Mouse (Mus musculus): ENCODE data around the gene Lrrc58. TPM values are rescaled to one million over a fixed set of nuclear protein-coding genes. Genes with fewer than 3 reads are reported as not detected.

Lrrc58 gene
- total RNA-seq, 2 experiments from 2014 or later, result 52.3 to 61.3 TPM

DNA sequence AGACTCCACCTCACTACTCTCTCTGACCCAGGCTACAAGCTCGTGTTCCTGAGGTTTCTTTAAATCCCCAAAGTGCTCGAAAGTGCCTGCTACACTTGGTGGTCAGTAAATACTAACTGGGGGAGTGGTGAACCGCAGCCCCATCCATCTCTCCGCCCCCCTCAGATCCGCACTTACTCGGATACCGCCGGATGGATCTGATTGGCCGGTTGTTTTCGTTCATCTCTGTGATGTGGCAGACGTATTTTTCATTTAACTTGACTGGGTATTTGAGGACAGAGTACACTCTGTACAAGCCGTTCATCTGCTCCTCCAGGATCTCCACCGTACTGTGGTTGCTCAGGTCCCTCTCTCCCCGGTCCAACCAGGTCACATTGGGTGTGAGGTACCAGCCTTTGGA lies 14.1 kb upstream of the Lrrc58 start:
- intact Hi-C loops (cut with DNase I), result no loop called here
- Histone ChIP-seq H3K27ac (no peak overlapping the region), H3K4me3 (no peak overlapping the region)
- DNase-seq, result no peak
- TF ChIP-seq CTCF (IDR thresholded peaks at IDR 0.05), result no peak

DNA sequence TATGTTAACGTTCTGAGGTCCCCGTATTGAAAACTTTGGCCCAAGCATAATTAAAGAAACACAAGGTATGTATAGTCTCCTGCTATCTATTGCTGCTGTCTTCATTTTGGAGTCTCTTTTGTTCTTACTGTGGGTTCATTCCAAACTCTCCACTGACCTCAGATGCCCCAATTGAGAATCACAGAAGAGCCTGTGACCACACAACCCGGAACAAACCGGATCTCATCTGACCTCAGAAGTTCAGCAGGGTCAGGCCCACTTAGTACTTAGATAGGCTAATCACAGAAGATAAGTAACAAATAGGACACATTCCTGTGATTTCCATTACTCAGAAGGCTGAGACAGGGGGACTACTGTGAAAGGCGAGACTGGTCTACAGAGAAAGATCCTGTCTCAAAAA lies 13.6 kb upstream of the Lrrc58 start:
- DNase-seq, result no peak
- intact Hi-C loops (cut with DNase I), result no loop called here

DNA sequence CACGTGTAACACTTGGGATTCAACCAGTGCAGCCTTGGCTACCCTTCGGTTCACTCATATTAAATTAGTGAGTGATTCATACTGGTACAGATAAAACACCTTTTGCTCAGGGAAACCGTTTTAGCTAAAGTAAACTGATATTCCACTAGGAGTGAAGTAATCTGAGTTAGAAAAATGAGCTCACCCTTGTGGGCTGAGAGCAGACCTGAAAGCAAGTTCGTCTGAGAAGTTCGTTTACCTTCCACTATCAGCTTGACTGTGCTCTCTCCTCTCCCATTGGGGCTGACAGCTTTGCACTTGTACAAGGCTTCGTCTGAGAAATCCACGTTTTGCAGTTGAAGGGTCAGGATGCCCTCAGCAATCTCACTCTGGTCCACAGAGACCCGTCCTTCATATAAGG lies 12.6 kb upstream of the Lrrc58 start:
- H3K27ac ChIP-seq, result no peak overlapping the region; the same call in 1 of the 2 replicates
- H3K4me3 ChIP-seq, result no peak overlapping the region
- intact Hi-C loops (cut with DNase I), result no loop called here
- TF ChIP-seq CTCF (IDR thresholded peaks at IDR 0.05), result no peak
- no peak for DNase-seq

More for the DNA sequence above, 13.6 kb upstream of the Lrrc58 start:
- TF ChIP-seq CTCF (IDR thresholded peaks at IDR 0.05), result no peak
- H3K4me3 ChIP-seq, result no peak overlapping the region
- H3K27ac ChIP-seq, result no peak overlapping the region

DNA sequence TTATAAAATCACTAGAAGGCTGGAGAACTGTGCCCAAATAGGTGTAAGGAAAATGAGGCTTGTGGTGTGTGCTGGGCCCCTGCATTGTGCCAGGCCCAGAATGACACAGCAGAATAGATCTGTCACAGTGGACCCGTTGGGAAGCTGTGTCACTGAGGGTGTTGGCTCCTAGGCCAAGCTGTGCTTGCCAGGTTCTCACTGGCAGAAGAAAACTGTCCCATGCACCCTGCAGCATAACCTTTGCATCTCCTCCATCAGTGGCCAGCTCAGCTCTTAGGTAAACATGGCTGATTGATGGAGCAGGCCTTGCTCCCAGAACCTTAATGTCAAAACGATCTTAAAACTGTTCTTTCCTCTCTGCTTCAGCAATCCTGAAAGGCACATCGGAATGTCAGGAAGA lies 11.9 kb upstream of the Lrrc58 start:
- intact Hi-C loops (cut with DNase I), result no loop called here
- Histone ChIP-seq H3K27ac (no peak overlapping the region; the same call in 1 of the 2 replicates), H3K4me3 (no peak overlapping the region)
- DNase-seq, result no peak
- no peak for TF ChIP-seq CTCF (IDR thresholded peaks at IDR 0.05)

DNA sequence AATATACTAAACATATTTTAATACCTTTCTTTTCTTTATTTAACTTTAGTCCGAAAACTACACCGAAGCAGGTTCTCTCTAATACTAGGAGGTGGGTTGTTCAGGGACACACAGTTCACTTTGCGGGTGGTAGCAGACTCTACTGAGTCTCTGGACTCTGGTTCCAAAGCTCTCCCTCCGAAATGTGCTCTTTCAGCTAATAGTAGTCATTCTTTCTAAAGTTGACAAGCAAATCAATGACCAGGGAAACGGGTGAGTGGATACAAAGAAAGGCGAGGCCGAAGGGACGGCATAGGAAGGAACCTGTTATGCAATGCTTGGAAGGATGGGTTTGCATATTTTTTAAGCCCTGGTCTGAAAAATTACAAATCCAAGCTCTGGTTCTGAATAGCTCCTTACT lies 10.7 kb upstream of the Lrrc58 start:
- H3K27ac ChIP-seq, result no peak overlapping the region
- no peak for DNase-seq
- H3K4me3 ChIP-seq, result no peak overlapping the region
- intact Hi-C loops (cut with DNase I), result no loop called here
- TF ChIP-seq CTCF (IDR thresholded peaks at IDR 0.05), result no peak

DNA sequence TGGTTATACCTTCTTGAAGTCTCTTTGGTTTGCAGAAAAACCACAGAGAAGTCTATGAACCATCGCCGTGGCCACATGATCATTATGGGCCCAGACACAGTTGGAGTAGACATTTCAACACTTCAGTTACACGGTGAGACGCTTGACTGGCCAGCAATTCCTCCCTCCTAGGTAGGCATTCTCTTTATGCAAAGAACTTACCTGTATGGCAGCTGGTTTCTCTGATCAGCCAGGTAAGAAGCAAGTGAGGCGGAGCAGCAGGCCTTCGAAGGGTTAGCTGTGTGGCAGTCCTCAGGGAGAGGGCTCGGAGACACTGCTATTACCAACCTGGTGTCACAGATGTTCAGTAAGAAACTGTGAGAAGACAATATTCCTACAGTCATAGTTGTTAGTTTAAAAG lies 8.0 kb upstream of the Lrrc58 start:
- TF ChIP-seq CTCF (IDR thresholded peaks at IDR 0.05), result no peak
- H3K4me3 ChIP-seq, result no peak overlapping the region
- DNase-seq, result no peak
- intact Hi-C loops (cut with DNase I), result no loop called here
- no peak overlapping the region for H3K27ac ChIP-seq

DNA sequence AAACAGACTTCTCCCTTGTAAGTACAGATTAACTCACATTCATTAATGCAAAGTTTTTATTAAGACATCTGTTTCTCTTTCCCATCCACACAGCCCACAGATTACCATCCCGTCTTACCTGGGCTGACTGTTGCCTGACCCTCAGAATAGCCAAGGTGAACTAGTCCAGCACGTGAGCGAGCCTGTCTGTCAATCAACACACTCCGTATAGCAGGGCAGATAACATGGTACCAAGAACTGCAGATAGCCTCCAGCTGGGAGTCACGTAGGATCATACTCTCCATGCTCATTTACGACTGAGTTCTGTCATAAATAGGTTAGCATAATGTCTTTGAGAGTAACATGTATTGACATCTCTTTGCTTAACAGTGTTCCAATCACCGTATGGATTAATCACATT lies 7.2 kb upstream of the Lrrc58 start, which contains the start of gene Gm36028:
Gm36028 (minus strand) TSS at position 118 of the 400 bp plus-strand sequence.
- Histone ChIP-seq H3K27ac (no peak within 1 kb of the TSS), H3K4me3 (no peak within 1 kb of the TSS)
- no peak for DNase-seq
- TF ChIP-seq CTCF (IDR thresholded peaks at IDR 0.05), result no peak
- intact Hi-C loops (cut with DNase I), result no loop called here

DNA sequence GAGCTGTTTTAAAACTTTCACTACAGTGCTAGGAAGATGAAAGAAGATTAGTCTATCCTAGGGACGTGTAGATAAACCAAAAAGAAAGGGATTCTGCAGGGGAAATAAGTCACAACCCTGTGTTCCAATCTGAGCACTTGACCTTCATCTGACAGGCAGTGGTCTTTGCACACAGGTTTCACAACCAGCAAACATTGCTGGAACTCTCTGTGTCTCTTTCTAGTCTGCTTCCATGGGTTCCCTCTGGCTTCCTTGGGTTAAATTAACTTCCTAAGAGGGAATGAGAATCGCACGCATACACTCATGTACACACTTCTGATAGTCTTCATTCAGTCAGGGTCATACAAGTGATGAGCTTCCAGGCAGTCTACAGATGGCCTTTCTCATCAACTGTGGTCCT lies 4.3 kb upstream of the Lrrc58 start:
- no peak for DNase-seq
- no peak overlapping the region for H3K27ac ChIP-seq
- no peak overlapping the region for H3K4me3 ChIP-seq
- intact Hi-C loops (cut with DNase I), result no loop called here
- TF ChIP-seq CTCF (IDR thresholded peaks at IDR 0.05), result no peak

DNA sequence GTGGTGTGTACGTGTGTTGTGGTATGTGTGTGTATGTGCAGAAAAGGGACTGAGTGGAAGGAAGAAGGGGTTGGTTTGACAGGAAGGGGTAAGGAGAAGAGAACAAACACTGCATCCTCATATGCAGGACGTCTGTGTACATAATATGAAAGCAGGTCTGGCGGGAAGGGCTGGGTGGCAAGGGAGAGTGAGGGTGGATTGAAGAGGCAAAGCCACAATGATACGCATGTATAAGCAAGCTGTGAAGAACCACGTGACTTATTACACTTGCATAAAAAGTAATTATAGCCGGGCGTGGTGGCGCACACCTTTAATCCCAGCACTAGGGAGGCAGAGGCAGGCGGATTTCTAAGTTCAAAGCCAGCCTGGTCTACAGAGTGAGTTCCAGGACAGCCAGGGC lies 2.3 kb upstream of the Lrrc58 start:
- H3K4me3 ChIP-seq, result no peak overlapping the region
- H3K27ac ChIP-seq, result no peak overlapping the region
- DNase-seq, result no peak
- no peak for TF ChIP-seq CTCF (IDR thresholded peaks at IDR 0.05)
- intact Hi-C loops (cut with DNase I), result loop anchor here (5.0 kb wide), 2 partner anchors 49 to 221 kb away; partner anchors contain the start of gene Gsk3b

DNA sequence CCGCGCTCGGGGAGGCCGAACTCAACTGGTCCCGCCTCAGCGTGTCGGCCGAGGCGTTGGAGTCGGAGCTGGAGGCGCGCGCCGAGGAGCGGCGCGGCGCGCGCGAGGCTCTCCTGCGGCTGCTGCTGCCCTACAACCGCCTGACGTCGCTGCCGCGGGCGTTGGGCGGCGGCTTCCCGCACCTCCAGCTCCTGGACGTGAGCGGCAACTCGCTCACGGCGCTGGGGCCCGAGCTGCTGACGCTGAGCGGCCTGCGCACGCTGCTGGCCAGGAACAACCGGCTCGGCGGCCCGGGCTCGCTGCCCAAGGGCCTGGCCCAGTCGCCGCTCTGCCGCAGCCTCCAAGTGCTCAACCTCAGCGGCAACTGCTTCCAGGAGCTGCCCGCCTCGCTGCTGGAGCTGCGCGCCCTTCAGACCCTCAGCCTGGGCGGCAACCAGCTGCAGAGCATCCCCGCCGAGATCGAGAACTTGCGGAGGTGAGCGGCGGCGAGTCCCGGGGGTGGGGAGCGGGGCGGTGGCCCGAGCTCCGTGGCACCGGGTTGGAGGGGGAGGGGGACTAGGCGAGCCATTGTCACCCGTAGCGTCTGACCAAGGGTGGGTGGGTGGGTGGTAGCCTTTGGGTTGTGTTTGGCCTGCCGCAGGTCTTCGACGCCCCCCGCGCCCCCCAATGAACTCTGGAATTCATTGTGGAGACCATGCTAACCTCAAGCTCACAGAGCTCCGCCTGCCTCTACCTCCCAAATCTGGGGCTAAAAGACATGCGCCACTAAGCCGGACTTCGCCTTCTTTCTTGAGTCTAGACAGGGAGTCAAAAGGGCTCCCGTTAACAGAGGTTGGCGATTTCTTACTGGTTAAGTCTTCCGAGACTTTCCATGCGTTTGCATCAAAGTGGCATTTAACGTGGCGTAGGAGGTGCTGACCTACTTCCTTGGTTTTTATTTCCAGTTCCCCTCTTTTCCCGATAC lies 599 bp downstream of the Lrrc58 start:
- Histone ChIP-seq H3K27ac (peak overlapping the region; percentile 100), H3K4me3 (peak overlapping the region; percentile 93)
- DNase-seq, result peak; percentile 84
- intact Hi-C loops (cut with DNase I), result loop anchor here (5.0 kb wide), 2 partner anchors 51 to 219 kb away; partner anchors contain the start of gene Gsk3b
- TF ChIP-seq CTCF (IDR thresholded peaks at IDR 0.05), result no peak

DNA sequence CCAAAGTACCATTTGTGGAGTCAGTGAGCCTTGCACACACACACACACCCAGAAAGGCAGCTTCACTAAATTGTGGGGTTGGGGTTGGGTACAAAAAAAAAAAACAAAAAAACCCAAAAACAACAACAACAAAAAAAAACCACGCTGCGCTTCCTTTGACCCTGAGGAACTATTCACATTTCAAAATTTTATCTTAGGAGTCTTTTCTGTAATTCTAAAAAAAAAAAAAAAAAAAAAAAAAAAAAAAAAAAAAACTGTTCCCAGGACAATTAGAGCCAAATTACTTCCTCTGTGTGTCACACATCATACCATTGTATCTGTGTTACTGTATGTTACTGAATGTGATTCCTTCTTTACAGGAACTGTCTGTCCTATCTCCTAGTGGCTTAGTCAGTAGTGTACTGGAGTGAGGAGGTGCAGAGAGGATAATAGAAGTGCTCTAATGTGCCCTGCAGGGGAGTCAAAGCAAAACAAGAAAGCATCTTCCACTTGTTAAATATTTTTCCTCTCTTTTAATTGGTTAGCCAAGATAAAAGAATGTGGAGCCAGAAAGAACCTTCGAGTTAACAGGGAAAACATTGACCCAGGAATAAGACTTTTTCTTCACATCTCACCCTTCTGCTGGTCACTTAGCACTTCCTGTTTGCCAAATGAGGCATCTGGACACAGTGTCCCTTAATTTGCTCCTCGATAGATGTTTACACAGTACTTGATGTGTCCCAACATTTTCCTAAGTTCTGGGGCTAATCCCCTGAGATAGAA lies 1.5 kb downstream of the Lrrc58 start:
- H3K27ac ChIP-seq, result peak overlapping the region; percentile 100
- peak overlapping the region; percentile 93 for H3K4me3 ChIP-seq
- intact Hi-C loops (cut with DNase I), result loop anchor here (5.0 kb wide), 3 partner anchors 52 to 328 kb away; partner anchors contain the start of gene Gsk3b
- no peak for TF ChIP-seq CTCF (IDR thresholded peaks at IDR 0.05)
- no peak for DNase-seq

DNA sequence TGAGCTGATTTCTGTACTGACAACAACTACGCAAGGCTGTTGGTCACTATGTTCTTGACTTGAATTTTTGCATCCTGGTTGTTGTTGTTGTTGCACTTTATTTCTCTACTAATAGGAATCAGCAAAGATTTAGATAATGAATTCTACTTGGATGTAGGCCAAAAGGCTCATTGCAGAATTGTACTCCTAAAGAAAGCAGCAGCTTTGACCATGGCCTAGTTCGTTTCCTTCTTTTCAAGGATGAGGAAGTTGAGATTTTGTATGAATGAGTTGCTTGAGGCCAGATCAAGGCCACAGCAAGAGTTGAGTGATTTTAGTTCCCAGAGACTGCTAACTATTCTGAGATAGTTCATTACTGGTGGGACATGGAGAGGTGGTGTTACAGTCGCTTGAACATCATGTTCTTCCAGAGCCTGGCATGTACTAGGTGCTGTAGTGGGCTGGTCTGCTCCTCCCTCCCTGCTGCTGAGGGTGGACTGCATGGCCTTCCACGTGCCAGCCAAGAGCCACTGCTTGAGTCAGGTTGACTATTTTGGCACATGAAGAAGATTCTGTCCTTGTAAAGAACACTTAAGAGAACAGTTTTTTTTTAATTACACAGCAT lies 3.0 kb downstream of the Lrrc58 start:
- intact Hi-C loops (cut with DNase I), result loop anchor here (5.0 kb wide), 1 partner anchor 326 kb away; no protein-coding TSS in a partner anchor
- DNase-seq, result peak; percentile 67
- Histone ChIP-seq H3K27ac (peak overlapping the region; percentile 100), H3K4me3 (peak overlapping the region; percentile 93)
- no peak for TF ChIP-seq CTCF (IDR thresholded peaks at IDR 0.05)
